Mouse (Mus musculus): ENCODE results near the gene Tent4a. TPM values are rescaled to one million over a fixed set of nuclear protein-coding genes. Genes with fewer than 3 reads are reported as not detected.

Gene Tent4a
- polyA plus RNA-seq, 1 experiment from 2014 or later: 3.1 TPM

- Histone ChIP-seq H3K9me3 (ENCODE audit: low read length) (no peaks in the 10 kb centered on the region), H3K27ac (ENCODE audit: low read length) (no peak overlapping the region), H3K27me3 (replicated peaks; ENCODE audit: insufficient read depth, low read length) (no peaks in the 10 kb centered on the region), H3K36me3 (ENCODE audit: insufficient read depth, low read length) (no peaks in the 10 kb centered on the region), H3K4me2 (replicated peaks; ENCODE audit: low read depth, low read length) (no peak overlapping the region), H3K4me3 (ENCODE audit: low read depth, low read length) (no peak overlapping the region), H3K9ac (replicated peaks; ENCODE audit: low read depth) (no peak overlapping the region), H3K4me1 (ENCODE audit: insufficient read depth, low read depth, low read length) (no peaks in the 10 kb centered on the region)
- DNase-seq (ENCODE audit: low spot score) (no peak), ATAC-seq (no peak)
- TF ChIP-seq CTCF (IDR thresholded peaks at IDR 0.05): no peak
- no peak for TF ChIP-seq EP300 (IDR thresholded peaks at IDR 0.05)
Measured at GRCm38 (mm10) chr13:69556728-69557127, 22.3 kb upstream of the Tent4a start.

- WGBS: 70% methylated on average over 6 of the region's 6 CpGs
- Histone ChIP-seq H3K9me3 (ENCODE audit: low read length) (no peaks in the 10 kb centered on the region), H3K4me2 (replicated peaks; ENCODE audit: low read depth, low read length) (no peak overlapping the region), H3K4me3 (ENCODE audit: low read depth, low read length) (no peak overlapping the region), H3K36me3 (ENCODE audit: insufficient read depth, low read length) (no peaks in the 10 kb centered on the region), H3K4me1 (ENCODE audit: insufficient read depth, low read depth, low read length) (no peaks in the 10 kb centered on the region), H3K27ac (ENCODE audit: low read length) (no peak overlapping the region), H3K27me3 (replicated peaks; ENCODE audit: insufficient read depth, low read length) (no peaks in the 10 kb centered on the region), H3K9ac (replicated peaks; ENCODE audit: low read depth) (no peak overlapping the region)
- DNase-seq (ENCODE audit: low spot score) (no peak), ATAC-seq (no peak)
- no peak for TF ChIP-seq CTCF (IDR thresholded peaks at IDR 0.05)
- no peak for TF ChIP-seq EP300 (IDR thresholded peaks at IDR 0.05)
Measured at GRCm38 (mm10) chr13:69555957-69556482, 21.6 kb upstream of the Tent4a start.

- Histone ChIP-seq H3K9me3 (ENCODE audit: low read length) (no peaks in the 10 kb centered on the region), H3K9ac (replicated peaks; ENCODE audit: low read depth) (no peak overlapping the region), H3K4me3 (ENCODE audit: low read depth, low read length) (no peak overlapping the region), H3K4me2 (replicated peaks; ENCODE audit: low read depth, low read length) (no peak overlapping the region), H3K36me3 (ENCODE audit: insufficient read depth, low read length) (no peaks in the 10 kb centered on the region), H3K27ac (ENCODE audit: low read length) (no peak overlapping the region), H3K4me1 (ENCODE audit: insufficient read depth, low read depth, low read length) (no peaks in the 10 kb centered on the region), H3K27me3 (replicated peaks; ENCODE audit: insufficient read depth, low read length) (no peaks in the 10 kb centered on the region)
- DNase-seq (ENCODE audit: low spot score) (no peak), ATAC-seq (no peak)
- WGBS: 27% methylated on average over 8 of the region's 8 CpGs
- no peak for TF ChIP-seq CTCF (IDR thresholded peaks at IDR 0.05)
- no peak for TF ChIP-seq EP300 (IDR thresholded peaks at IDR 0.05)
Measured at GRCm38 (mm10) chr13:69555045-69555444, 20.6 kb upstream of the Tent4a start.

GRCm38 (mm10) chr13:69554255-69554654 is 19.8 kb upstream of the Tent4a start:
- no peaks in the 10 kb centered on the region for H3K36me3 ChIP-seq (ENCODE audit: insufficient read depth, low read length)
- H3K9ac ChIP-seq (replicated peaks; ENCODE audit: low read depth): no peak overlapping the region
- 65% methylated on average over 9 of the region's 9 CpGs for WGBS
- DNase-seq (ENCODE audit: low spot score) (no peak), ATAC-seq (no peak)
- TF ChIP-seq CTCF (IDR thresholded peaks at IDR 0.05) (no peak), EP300 (IDR thresholded peaks at IDR 0.05) (no peak)
- no peak overlapping the region for H3K4me2 ChIP-seq (replicated peaks; ENCODE audit: low read depth, low read length)
- no peak overlapping the region for H3K4me3 ChIP-seq (ENCODE audit: low read depth, low read length)
- H3K27ac ChIP-seq (ENCODE audit: low read length): no peak overlapping the region
- H3K27me3 ChIP-seq (replicated peaks; ENCODE audit: insufficient read depth, low read length): no peaks in the 10 kb centered on the region
- no peaks in the 10 kb centered on the region for H3K4me1 ChIP-seq (ENCODE audit: insufficient read depth, low read depth, low read length)
- no peaks in the 10 kb centered on the region for H3K9me3 ChIP-seq (ENCODE audit: low read length)

- 21% methylated on average over 5 of the region's 5 CpGs for WGBS
- Histone ChIP-seq H3K9me3 (ENCODE audit: low read length) (no peaks in the 10 kb centered on the region), H3K4me3 (ENCODE audit: low read depth, low read length) (no peak overlapping the region), H3K4me2 (replicated peaks; ENCODE audit: low read depth, low read length) (no peak overlapping the region), H3K9ac (replicated peaks; ENCODE audit: low read depth) (no peak overlapping the region), H3K27ac (ENCODE audit: low read length) (no peak overlapping the region), H3K4me1 (ENCODE audit: insufficient read depth, low read depth, low read length) (no peaks in the 10 kb centered on the region), H3K36me3 (ENCODE audit: insufficient read depth, low read length) (no peaks in the 10 kb centered on the region), H3K27me3 (replicated peaks; ENCODE audit: insufficient read depth, low read length) (no peaks in the 10 kb centered on the region)
- ATAC-seq: no peak
- TF ChIP-seq CTCF (IDR thresholded peaks at IDR 0.05) (peak; percentile 90), EP300 (IDR thresholded peaks at IDR 0.05) (no peak)
- peak; percentile 39 for DNase-seq (ENCODE audit: low spot score)
Measured at GRCm38 (mm10) chr13:69553024-69553423, 18.6 kb upstream of the Tent4a start.

- H3K4me1 ChIP-seq (ENCODE audit: insufficient read depth, low read depth, low read length): no peaks in the 10 kb centered on the region
- no peak for ATAC-seq
- no peaks in the 10 kb centered on the region for H3K36me3 ChIP-seq (ENCODE audit: insufficient read depth, low read length)
- H3K27ac ChIP-seq (ENCODE audit: low read length): no peak overlapping the region
- no peak overlapping the region for H3K4me2 ChIP-seq (replicated peaks; ENCODE audit: low read depth, low read length)
- no peak overlapping the region for H3K4me3 ChIP-seq (ENCODE audit: low read depth, low read length)
- no peaks in the 10 kb centered on the region for H3K9me3 ChIP-seq (ENCODE audit: low read length)
- TF ChIP-seq EP300 (IDR thresholded peaks at IDR 0.05): no peak
- no peak for TF ChIP-seq CTCF (IDR thresholded peaks at IDR 0.05)
- WGBS: 72% methylated on average over 2 of the region's 2 CpGs
- no peaks in the 10 kb centered on the region for H3K27me3 ChIP-seq (replicated peaks; ENCODE audit: insufficient read depth, low read length)
- H3K9ac ChIP-seq (replicated peaks; ENCODE audit: low read depth): no peak overlapping the region
- no peak for DNase-seq (ENCODE audit: low spot score)
Measured at GRCm38 (mm10) chr13:69550831-69551230, 16.4 kb upstream of the Tent4a start.

GRCm38 (mm10) chr13:69549980-69550379 is 15.6 kb upstream of the Tent4a start:
- Histone ChIP-seq H3K4me1 (ENCODE audit: insufficient read depth, low read depth, low read length) (no peaks in the 10 kb centered on the region), H3K36me3 (ENCODE audit: insufficient read depth, low read length) (no peaks in the 10 kb centered on the region), H3K4me2 (replicated peaks; ENCODE audit: low read depth, low read length) (no peak overlapping the region), H3K27ac (ENCODE audit: low read length) (no peak overlapping the region), H3K4me3 (ENCODE audit: low read depth, low read length) (no peak overlapping the region), H3K27me3 (replicated peaks; ENCODE audit: insufficient read depth, low read length) (no peaks in the 10 kb centered on the region), H3K9me3 (ENCODE audit: low read length) (no peaks in the 10 kb centered on the region), H3K9ac (replicated peaks; ENCODE audit: low read depth) (no peak overlapping the region)
- 47% methylated on average over 8 of the region's 8 CpGs for WGBS
- no peak for DNase-seq (ENCODE audit: low spot score)
- TF ChIP-seq EP300 (IDR thresholded peaks at IDR 0.05) (no peak), CTCF (IDR thresholded peaks at IDR 0.05) (peak; percentile 20; the same call in 1 of the 2 replicates)
- no peak for ATAC-seq
